21 mouse cellular contexts compared by ENCODE assay signal in genomic region chr5:74829003-74829402, GRCm38 (mm10).
DNase-seq lines count a peak whose midpoint lies in the region; ATAC-seq lines count a peak whose summit lies in the region.
"Had no signal": no experiment of that assay in that cellular context is flagged by ENCODE, and none has a peak within 500 bp of the region (broad histone marks: within the 10 kb centered on the region; RNA-seq: fewer than 3 reads in every experiment).

No protein-coding gene starts in this region.

- H3K9ac ChIP-seq in kidney, embryonic 15.5 days, result no peak overlapping the region
- no peak overlapping the region for H3K9ac ChIP-seq in lung, embryonic 16.5 days (ENCODE audit: low read length)
- H3K9ac ChIP-seq in limb, embryonic 12.5 days (replicated peaks), result no peak overlapping the region
- H3K9ac ChIP-seq: embryonic facial prominence, embryonic 13.5 days; forebrain, embryonic 12.5 days; heart, embryonic 12.5 days had no signal

- no peaks in the 10 kb centered on the region for H3K9me3 ChIP-seq in kidney, embryonic 15.5 days (replicated peaks)
- no peaks in the 10 kb centered on the region for H3K9me3 ChIP-seq in lung, embryonic 16.5 days (ENCODE audit: control insufficient read depth, low read length)
- H3K9me3 ChIP-seq in limb, embryonic 12.5 days, result no peaks in the 10 kb centered on the region
- H3K9me3 ChIP-seq: embryonic facial prominence, embryonic 13.5 days; forebrain, embryonic 12.5 days; G1E; heart, embryonic 12.5 days had no signal

- WGBS in kidney, embryonic 15.5 days, result 80% methylated on average over 9 of the region's 9 CpGs
- 68% methylated on average over 9 of the region's 9 CpGs for WGBS in lung, embryonic 16.5 days
- 73% methylated on average over 9 of the region's 9 CpGs for WGBS in limb, embryonic 12.5 days

- intact Hi-C loops in heart, postnatal 10 days (cut with DNase I), result no loop called here

- H3K4me1 ChIP-seq in kidney, embryonic 15.5 days, result peaks cover 29% of the 10 kb centered on the region; the same call in 1 of the 2 replicates
- H3K4me1 ChIP-seq in lung, embryonic 16.5 days (replicated peaks; ENCODE audit: control insufficient read depth, insufficient read depth, low read length), result peaks cover 13% of the 10 kb centered on the region
- peaks cover 22% of the 10 kb centered on the region for H3K4me1 ChIP-seq in limb, embryonic 12.5 days (replicated peaks)
- H3K4me1 ChIP-seq: forebrain, embryonic 12.5 days; heart, embryonic 12.5 days had no signal

- H3K4me3 ChIP-seq in kidney, embryonic 15.5 days (replicated peaks), result no peak overlapping the region
- H3K4me3 ChIP-seq in lung, embryonic 16.5 days (ENCODE audit: low read length), result no peak overlapping the region
- no peak overlapping the region for H3K4me3 ChIP-seq in limb, embryonic 12.5 days (replicated peaks)
- H3K4me3 ChIP-seq: embryonic facial prominence, embryonic 13.5 days; forebrain, embryonic 12.5 days; heart, embryonic 12.5 days had no signal

- no peak overlapping the region for H3K4me2 ChIP-seq in kidney, embryonic 15.5 days
- H3K4me2 ChIP-seq in lung, embryonic 16.5 days (ENCODE audit: low read depth, low read length), result no peak overlapping the region
- H3K4me2 ChIP-seq in limb, embryonic 12.5 days, result no peak overlapping the region
- H3K4me2 ChIP-seq: embryonic facial prominence, embryonic 13.5 days; forebrain, embryonic 12.5 days; heart, embryonic 12.5 days had no signal

- ATAC-seq in kidney, embryonic 15.5 days (replicated peaks; ENCODE audit: low FRiP score), result no peak
- peak; percentile 70 for ATAC-seq in lung, embryonic 16.5 days (ENCODE audit: low read depth)
- no peak for ATAC-seq in limb, embryonic 12.5 days (ENCODE audit: insufficient number of reproducible peaks, insufficient read depth, low FRiP score, low TSS enrichment, low read depth)
- ATAC-seq: CD4-positive, CD25-positive, alpha-beta regulatory T cell, adult 4 months; forebrain, embryonic 16.5 days had no signal

- DNase-seq in kidney, postnatal 4 days, result no peak
- no peak for DNase-seq in lung, postnatal 4 days
- DNase-seq in lung, postnatal 36 days, result peak; percentile 50
- DNase-seq in adrenal gland, adult 18-20 months (ENCODE audit: low spot score in 2 of 2), result no peak
- no peak for DNase-seq in heart, postnatal 10 days
- DNase-seq: adrenal gland, postnatal 14 days; B cell, adult 2 months; cerebellum, adult 11-12 months; cerebellum, adult 9-11 months; cerebellum, postnatal 36 days; gastrocnemius, postnatal 14 days; heart, postnatal 36 days had no signal

- no peaks in the 10 kb centered on the region for H3K36me3 ChIP-seq in kidney, embryonic 15.5 days
- no peaks in the 10 kb centered on the region for H3K36me3 ChIP-seq in lung, embryonic 16.5 days (ENCODE audit: control insufficient read depth, insufficient read depth, low read length)
- no peaks in the 10 kb centered on the region for H3K36me3 ChIP-seq in limb, embryonic 12.5 days
- H3K36me3 ChIP-seq: embryonic facial prominence, embryonic 13.5 days; forebrain, embryonic 12.5 days; G1E; heart, embryonic 12.5 days had no signal

- no peaks in the 10 kb centered on the region for H3K27me3 ChIP-seq in kidney, embryonic 15.5 days
- no peaks in the 10 kb centered on the region for H3K27me3 ChIP-seq in lung, embryonic 16.5 days (ENCODE audit: control insufficient read depth, insufficient read depth, low read depth, low read length)
- no peaks in the 10 kb centered on the region for H3K27me3 ChIP-seq in limb, embryonic 12.5 days
- H3K27me3 ChIP-seq: forebrain, embryonic 12.5 days had no signal

- peak overlapping the region; percentile 25; the same call in 1 of the 2 replicates for H3K27ac ChIP-seq in kidney, embryonic 15.5 days
- peak overlapping the region; percentile 78; the same call in 1 of the 2 replicates for H3K27ac ChIP-seq in lung, embryonic 16.5 days (ENCODE audit: low read length)
- H3K27ac ChIP-seq in limb, embryonic 12.5 days, result 0 out of 2 replicates have a peak overlapping the region, but pooled peaks have one; percentile 35
- H3K27ac ChIP-seq: embryonic facial prominence, embryonic 13.5 days; forebrain, embryonic 12.5 days had no signal

Comparison
In these comparisons a context has a peak if more than half of its experiments do, and no peak if none do; other contexts are left out.
1. H3K27ac ChIP-seq: peak in every context shown above with its lines; median percentile 78 in lung, embryonic 16.5 days; 35 in limb, embryonic 12.5 days; 25 in kidney, embryonic 15.5 days.